Mouse (Mus musculus) urinary bladder, postnatal 10 days (tissue): ENCODE data around the gene Sult1a1.

ENCODE experiments used
- DNase-seq: peaks from one replicate; pipeline ENCODE4 v3.0.0; 2022; ENCODE audit warnings: low spot score

Gene Sult1a1

DNA sequence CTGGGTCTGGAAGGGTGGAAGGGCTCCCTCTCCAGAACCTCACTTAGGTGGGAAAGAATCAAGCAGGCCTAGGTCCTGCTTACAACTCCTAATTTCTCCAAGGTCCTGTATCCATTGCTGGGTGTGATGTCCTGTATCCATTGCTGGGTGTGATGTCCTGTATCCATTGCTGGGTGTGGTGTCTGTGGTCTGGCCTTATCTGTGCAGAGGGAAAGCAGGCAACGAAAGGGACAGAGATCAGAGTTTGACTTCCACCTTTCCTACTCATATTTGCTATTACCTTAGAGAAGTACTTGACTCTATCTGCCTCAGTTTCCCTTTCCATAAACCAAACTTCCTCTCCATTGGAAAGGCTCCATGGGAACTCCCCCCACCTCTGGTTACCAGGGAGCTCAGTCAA lies 52.9 kb downstream of the Sult1a1 start:
- no peak for DNase-seq
